Mouse (Mus musculus) megakaryocyte, adult 5-6 weeks (primary cell): ENCODE data around the gene Iffo2. TPM values are rescaled to one million over a fixed set of nuclear protein-coding genes. Genes with fewer than 3 reads are reported as not detected.
"Not testable (repeated sequence)": the region's sequence is repeated elsewhere in the genome, so short reads cannot be mapped to it uniquely, and the experiment has no call there.

Experiments used
- ATAC-seq: 2 replicates; pipeline ENCODE4 v1.8.0; 2016; ENCODE audit warnings: mild to moderate bottlenecking, inconsistent platforms; ENCODE audit not compliant: poor library complexity, severe bottlenecking
- total RNA-seq, 2 experiments: library from RNA; stranded (forward) in 1 of 2; stranded (reverse) in 1 of 2; fragments of 153-499, 151-499 nt in 1 of 2; fragments of 221-1000, 200-1000 nt in 1 of 2; gene quantifications; 2 replicates each; pipeline versions ENCODE4 v1.2.3 to v1.2.4; 2015 to 2017

The Iffo2 gene
- 0.83 and 1.6 TPM in 2 replicates for total RNA-seq (2015)
- 2.1 and 2.7 TPM in 2 replicates for total RNA-seq (2017)

DNA sequence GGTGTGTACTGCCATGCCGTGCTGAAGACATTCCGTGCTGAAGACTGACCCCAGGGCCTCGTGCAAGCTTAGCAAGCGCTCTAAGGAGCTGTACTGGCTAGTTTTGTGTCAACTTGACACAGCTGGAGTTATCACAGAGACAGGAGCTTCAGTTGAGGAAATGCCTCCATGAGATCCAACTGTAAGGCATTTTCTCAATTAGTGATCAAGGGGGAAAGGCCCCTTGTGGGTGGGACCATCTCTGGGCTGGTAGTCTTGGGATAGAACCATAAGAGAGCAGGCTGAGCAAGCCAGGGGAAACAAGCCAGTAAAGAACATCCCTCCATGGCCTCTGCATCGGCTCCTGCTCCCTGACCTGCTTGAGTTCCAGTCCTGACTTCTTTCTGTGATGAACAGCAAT, at the start of gene Iffo2:
Iffo2 (plus strand) TSS at position 301 of the 400 bp plus-strand sequence.
- ATAC-seq: not testable (repeated sequence)

GRCm38 (mm10) chr4:139481400-139481799, 48.9 kb upstream of the Iffo2 start:
- no peak for ATAC-seq

DNA sequence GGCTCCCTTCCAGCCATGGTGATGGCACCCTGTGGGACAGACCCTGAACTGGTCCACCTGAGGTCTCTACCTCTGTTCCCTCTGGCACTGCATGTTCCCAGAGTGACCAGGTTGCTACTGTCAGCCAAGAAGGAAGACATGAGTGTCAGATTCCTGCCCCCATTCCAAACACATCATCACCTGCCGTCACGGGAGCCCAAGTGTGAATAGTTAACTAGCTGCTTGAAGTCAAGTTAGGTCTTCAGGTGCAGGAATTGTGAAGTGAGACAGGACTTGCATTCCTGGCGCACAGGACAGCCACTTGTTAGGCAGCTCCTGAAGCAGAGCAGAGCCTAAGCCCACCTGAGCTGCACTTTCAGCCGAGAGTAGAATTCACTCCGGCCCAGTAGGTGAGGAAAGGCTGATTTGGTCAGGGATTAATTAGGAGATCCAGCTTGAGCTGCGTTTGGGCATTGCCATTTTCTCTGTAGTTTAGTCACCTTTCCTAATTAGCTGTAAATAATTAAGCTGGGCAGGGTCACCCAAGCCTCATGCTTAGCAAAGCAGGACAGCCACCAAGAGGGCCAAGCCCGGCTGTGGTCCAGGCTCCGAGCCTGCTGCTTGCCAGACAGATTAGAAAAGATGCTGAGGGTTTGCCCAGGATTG, 46.8 kb upstream of the Iffo2 start:
- no peak for ATAC-seq

DNA sequence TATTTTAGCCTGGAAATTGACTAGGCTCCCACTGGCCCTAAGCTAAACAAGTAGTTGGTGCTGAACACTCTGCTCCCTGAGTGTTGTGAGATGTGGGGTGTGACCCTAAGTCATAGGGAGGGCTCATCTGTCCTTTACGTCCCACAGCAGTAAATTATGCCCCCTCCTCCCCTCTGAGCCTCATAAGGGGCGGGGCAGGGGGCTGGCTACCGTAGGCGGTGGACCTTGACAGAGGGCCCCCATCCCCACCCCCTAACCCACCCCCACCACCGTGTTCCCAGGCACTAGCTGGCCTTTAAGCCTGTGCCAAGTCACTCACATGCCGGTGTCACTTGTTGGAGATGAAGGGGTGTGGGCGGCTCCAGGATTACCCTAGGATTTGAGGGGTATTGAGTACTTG, 45.9 kb upstream of the Iffo2 start:
- no peak for ATAC-seq

DNA sequence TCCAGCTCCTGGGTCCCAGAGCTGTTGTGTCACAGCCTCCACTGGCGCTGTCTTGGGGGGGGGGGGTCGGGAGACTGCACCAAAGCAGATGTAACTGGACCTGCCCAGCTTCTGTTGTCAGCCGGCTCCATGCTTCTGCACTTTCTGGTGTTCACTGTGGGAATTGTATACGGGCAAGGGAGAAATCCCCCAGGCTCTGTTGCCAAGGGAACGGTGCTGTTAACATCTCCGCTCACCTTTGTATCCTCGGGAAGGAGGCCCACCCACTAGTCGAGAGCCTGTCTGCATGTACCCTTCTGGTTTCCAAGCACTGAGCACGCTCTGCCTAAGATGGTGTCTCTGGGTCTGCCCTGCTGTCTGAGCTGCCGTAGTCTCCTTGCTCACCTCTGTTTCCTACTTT, 43.3 kb upstream of the Iffo2 start:
- ATAC-seq: no peak

GRCm38 (mm10) chr4:139488325-139488724, 42.0 kb upstream of the Iffo2 start:
- ATAC-seq: no peak

GRCm38 (mm10) chr4:139489946-139490345, 40.4 kb upstream of the Iffo2 start:
- no peak for ATAC-seq

- ATAC-seq: no peak
Observed at GRCm38 (mm10) chr4:139490413-139491055, 39.8 kb upstream of the Iffo2 start.

DNA sequence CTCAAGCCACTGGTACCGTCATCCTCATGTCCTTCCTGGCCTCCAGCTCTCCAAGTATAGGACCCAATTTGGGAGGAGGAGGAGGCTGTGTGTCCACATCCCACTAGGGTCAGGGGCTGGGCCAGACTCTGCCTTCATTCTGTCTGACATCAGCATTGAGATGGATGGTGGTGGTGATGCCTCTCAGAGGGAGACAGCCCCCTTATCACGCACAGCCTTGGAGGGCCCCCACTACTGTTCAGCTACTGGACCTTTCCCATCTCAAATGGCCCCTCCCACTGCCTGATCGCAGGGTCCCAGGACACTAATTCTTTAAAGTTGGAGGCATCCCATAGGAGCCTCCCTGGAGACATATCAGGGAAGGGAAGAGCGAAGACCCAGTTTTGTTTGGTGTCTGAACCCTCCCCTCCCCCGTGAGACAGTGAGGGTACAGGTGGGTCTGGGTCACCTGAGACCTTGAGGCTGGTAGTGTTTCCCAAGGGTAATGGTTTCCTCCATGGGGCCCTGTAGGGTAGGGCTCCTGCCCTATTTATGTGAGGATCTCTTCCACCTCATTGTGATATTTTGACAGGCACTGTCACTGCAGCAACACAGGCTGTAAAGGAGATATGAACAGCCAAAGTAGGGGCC, 38.7 kb upstream of the Iffo2 start:
- no peak for ATAC-seq

- no peak for ATAC-seq
Observed at GRCm38 (mm10) chr4:139492258-139492833, 38.0 kb upstream of the Iffo2 start.

DNA sequence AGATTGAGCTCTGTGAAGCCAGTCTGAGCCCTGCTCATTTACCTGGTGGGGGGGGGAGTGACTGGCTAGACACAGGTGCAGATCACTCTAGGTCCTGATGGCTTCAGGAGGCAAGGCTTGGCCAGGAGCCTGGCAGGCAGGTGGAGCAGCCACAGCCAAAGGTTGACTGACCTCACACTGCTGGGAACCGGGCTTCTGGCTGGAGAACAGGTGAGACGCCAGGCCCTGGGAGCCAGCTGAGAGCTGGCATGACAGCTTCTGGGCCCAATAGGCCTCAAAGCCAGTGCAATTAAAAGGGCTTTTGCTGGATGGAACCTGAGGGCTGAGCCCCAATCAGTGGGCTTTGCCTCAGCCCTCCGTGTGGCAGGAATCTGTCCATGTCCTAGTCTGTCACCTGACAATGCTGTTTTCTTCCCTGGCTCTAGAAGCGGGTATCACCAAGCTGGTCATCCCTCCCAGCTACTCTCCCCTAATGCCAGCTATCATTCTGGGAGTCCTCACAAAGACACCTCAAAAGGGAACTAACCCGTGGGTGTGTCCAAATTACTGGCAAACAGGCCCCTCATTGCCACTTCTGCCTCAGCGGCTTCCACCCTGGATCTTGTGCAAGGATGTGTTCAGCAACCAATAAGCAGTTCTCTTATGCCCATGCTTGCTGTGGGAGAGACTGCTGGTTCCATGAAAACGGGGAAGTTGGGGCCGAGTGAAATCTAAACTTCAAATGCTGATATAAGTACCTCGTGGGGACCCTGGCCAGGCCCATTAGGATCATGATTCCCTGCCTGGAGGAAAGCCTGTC, 36.9 kb upstream of the Iffo2 start:
- peak; percentile 93 for ATAC-seq

DNA sequence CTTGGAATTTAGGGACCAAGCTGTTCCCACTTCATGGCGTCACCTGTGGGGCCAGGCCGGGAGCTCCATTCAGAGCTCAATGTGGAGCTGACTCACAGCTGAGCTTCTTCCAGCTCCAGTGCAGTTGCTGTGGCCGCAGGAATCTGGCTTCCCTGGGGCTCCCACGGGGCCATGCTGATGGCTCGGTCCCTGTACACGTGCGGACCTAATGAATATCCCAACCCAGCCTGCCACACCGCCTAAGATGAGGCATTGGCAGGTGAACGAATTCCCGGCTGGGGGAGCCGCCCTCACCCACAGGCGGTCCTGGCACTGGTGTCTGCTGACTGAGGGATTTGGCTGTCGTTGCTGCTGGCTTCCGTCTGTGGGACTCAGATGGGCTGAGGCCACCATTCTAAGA, 29.5 kb upstream of the Iffo2 start:
- ATAC-seq: no peak

GRCm38 (mm10) chr4:139501702-139502101, 28.6 kb upstream of the Iffo2 start:
- ATAC-seq: no peak

GRCm38 (mm10) chr4:139503919-139504318, 26.4 kb upstream of the Iffo2 start:
- ATAC-seq: peak; percentile 90

DNA sequence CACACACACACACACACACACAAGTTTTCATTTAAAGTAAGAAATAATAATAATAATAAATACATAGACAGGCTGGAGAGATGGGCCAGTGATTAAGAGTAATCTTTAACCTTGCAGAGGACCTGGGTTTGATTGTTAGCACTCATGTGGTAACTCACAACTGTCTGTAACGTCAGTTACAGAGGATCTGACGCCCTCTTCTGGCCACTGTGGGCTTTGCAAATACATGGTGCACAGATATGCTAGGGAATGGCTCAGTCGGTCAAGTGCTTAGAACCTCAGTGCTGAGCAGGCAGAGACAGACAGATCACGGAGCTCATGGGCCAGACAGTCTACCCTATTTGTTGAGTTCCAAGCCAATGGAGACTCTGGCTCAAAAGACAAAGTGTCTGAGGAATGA, 24.6 kb upstream of the Iffo2 start:
- ATAC-seq: no peak

DNA sequence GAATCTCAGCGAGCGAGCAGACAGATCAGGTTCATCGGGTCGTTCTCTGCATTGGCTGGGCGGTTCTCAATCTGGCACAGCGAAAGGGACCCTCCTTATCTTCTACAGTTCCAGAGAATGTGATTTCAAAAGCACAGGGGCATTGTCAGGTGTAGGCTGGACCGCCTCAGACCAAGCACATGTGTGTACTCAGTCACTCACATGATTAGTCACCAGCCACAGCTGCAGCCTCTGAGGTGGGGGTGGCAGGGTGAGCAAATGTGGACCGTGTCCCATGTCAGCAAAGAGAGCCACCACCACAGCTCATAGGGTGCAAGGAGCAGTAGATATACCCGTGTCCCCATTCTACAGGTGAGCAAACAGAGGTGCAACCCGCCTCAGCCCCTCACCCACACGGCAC, 23.6 kb upstream of the Iffo2 start:
- ATAC-seq: no peak

- no peak for ATAC-seq
Observed at GRCm38 (mm10) chr4:139509069-139509468, 21.3 kb upstream of the Iffo2 start.

- no peak for ATAC-seq
Observed at GRCm38 (mm10) chr4:139511557-139511956, 18.8 kb upstream of the Iffo2 start.

GRCm38 (mm10) chr4:139512985-139513384, 17.4 kb upstream of the Iffo2 start:
- ATAC-seq: no peak

DNA sequence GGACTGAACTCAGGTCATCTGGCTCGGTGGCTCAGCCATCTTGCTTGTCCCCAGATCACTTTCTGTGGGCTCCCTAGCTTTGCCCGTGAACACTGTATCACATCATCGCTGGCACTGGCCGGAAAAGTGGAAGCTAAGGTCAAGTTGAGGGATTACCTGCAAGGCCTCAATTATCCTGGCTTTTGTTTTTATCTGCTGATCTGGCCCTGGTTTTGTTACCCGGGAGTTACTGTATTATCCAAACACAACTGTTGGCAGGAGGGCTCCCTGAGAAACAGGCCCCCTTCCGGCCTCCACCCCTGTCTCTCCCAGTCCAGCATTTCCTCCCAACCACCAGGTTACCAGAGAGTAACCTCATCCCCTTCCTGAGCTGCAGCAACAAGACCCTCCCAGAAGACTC, 11.1 kb upstream of the Iffo2 start:
- no peak for ATAC-seq

DNA sequence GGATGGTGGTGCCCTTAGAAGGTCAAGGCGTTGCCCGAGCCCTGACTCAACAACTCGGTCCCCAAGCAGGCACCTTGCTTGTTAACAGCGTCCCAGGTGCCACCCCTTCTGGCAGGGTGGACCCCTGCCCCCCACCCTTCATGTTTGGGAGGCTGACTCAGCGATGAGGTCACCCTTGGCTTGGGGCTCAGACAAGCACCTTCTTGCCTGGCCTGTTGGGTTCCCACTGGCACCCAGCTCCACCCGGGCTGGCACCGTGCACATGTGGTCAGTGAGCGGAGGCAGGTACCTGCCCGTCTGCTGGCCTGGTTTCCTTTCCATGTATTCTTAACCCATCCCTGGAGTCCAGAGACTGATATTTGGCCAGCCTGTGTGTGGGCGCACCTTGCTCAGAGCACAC, 8.4 kb upstream of the Iffo2 start:
- no peak for ATAC-seq
